Mouse (Mus musculus) lung, adult 2 months (tissue): ENCODE measurements around the gene Olfr1121.
"Not testable (repeated sequence)": the region's sequence is repeated elsewhere in the genome, so short reads cannot be mapped to it uniquely, and the experiment has no call there.

Source experiments
- CTCF ChIP-seq: fragments of 200-500 bp; IDR thresholded peaks from 2 replicates; pipeline ENCODE4 v1.5.1; 2011; ENCODE audit warnings: mild to moderate bottlenecking, low read length, control low read depth; ENCODE audit not compliant: insufficient read depth
- POLR2A ChIP-seq: fragments of 200-500 bp; IDR thresholded peaks from 2 replicates; pipeline ENCODE4 v1.6.1; 2011; ENCODE audit warnings: low read depth, mild to moderate bottlenecking, control low read depth, low read length, borderline replicate concordance; ENCODE audit errors: extremely low read depth

GRCm38 (mm10) chr2:87394686-87395085 lies 25.0 kb downstream of the Olfr1121 start:
- not testable (repeated sequence) for TF ChIP-seq CTCF, POLR2A
